Mouse (Mus musculus): ENCODE measurements at regions not wholly inside any gene's neighbourhood (a gene's known extent, or its start where the extent isn't known, plus 50 kb on each side); places are given as distances from the start of the nearest gene placed in this dataset.

GRCm38 (mm10) chr11:44216346-44216745 is 183.5 kb upstream of the Il12b start:
- Histone ChIP-seq H3K9ac (ENCODE audit: low read length) (no peak overlapping the region), H3K9me3 (ENCODE audit: control insufficient read depth, low read length) (no peaks in the 10 kb centered on the region), H3K36me3 (ENCODE audit: control insufficient read depth, insufficient read depth, low read length) (no peaks in the 10 kb centered on the region), H3K4me1 (replicated peaks; ENCODE audit: control insufficient read depth, insufficient read depth) (no peaks in the 10 kb centered on the region), H3K27ac (replicated peaks) (no peak overlapping the region), H3K4me2 (replicated peaks; ENCODE audit: low read depth) (no peak overlapping the region), H3K4me3 (ENCODE audit: low read depth, low read length) (no peak overlapping the region), H3K27me3 (ENCODE audit: control insufficient read depth, insufficient read depth, low read length) (no peaks in the 10 kb centered on the region)
- ATAC-seq (ENCODE audit: low FRiP score, low TSS enrichment) (no peak), DNase-seq (ENCODE audit: low spot score) (no peak)
- no peak for TF ChIP-seq CTCF (IDR thresholded peaks at IDR 0.05; ENCODE audit: low read depth)
- no peak for TF ChIP-seq EP300 (optimal IDR thresholded peaks at IDR 0.05)
- 86% methylated on average over 3 of the region's 3 CpGs for WGBS

GRCm38 (mm10) chr11:44219971-44220370 is 179.9 kb upstream of the Il12b start:
- no peak for DNase-seq (ENCODE audit: low spot score)
- Histone ChIP-seq H3K4me3 (ENCODE audit: low read depth, low read length) (no peak overlapping the region), H3K36me3 (ENCODE audit: control insufficient read depth, insufficient read depth, low read length) (no peaks in the 10 kb centered on the region), H3K27me3 (ENCODE audit: control insufficient read depth, insufficient read depth, low read length) (no peaks in the 10 kb centered on the region), H3K4me1 (replicated peaks; ENCODE audit: control insufficient read depth, insufficient read depth) (no peaks in the 10 kb centered on the region), H3K9me3 (ENCODE audit: control insufficient read depth, low read length) (no peaks in the 10 kb centered on the region), H3K27ac (replicated peaks) (no peak overlapping the region), H3K4me2 (replicated peaks; ENCODE audit: low read depth) (no peak overlapping the region), H3K9ac (ENCODE audit: low read length) (no peak overlapping the region)
- TF ChIP-seq CTCF (IDR thresholded peaks at IDR 0.05; ENCODE audit: low read depth) (no peak), EP300 (optimal IDR thresholded peaks at IDR 0.05) (no peak)
- ATAC-seq (ENCODE audit: low FRiP score, low TSS enrichment), result no peak
- WGBS, result 26% methylated on average over 3 of the region's 3 CpGs

GRCm38 (mm10) chr11:44229996-44230395 is 169.9 kb upstream of the Il12b start:
- no peak overlapping the region for H3K4me2 ChIP-seq (replicated peaks; ENCODE audit: low read depth)
- no peak overlapping the region for H3K9ac ChIP-seq (ENCODE audit: low read length)
- H3K9me3 ChIP-seq (ENCODE audit: control insufficient read depth, low read length), result no peaks in the 10 kb centered on the region
- H3K27ac ChIP-seq (replicated peaks), result no peak overlapping the region
- H3K36me3 ChIP-seq (ENCODE audit: control insufficient read depth, insufficient read depth, low read length), result no peaks in the 10 kb centered on the region
- no peaks in the 10 kb centered on the region for H3K27me3 ChIP-seq (ENCODE audit: control insufficient read depth, insufficient read depth, low read length)
- no peaks in the 10 kb centered on the region for H3K4me1 ChIP-seq (replicated peaks; ENCODE audit: control insufficient read depth, insufficient read depth)
- DNase-seq (ENCODE audit: low spot score), result no peak
- no peak overlapping the region for H3K4me3 ChIP-seq (ENCODE audit: low read depth, low read length)
- WGBS, result 85% methylated on average over 5 of the region's 5 CpGs
- no peak for ATAC-seq (ENCODE audit: low FRiP score, low TSS enrichment)
- TF ChIP-seq CTCF (IDR thresholded peaks at IDR 0.05; ENCODE audit: low read depth), result no peak
- no peak for TF ChIP-seq EP300 (optimal IDR thresholded peaks at IDR 0.05)

- Histone ChIP-seq H3K4me1 (replicated peaks; ENCODE audit: control insufficient read depth, insufficient read depth) (no peaks in the 10 kb centered on the region), H3K4me2 (replicated peaks; ENCODE audit: low read depth) (no peak overlapping the region), H3K4me3 (ENCODE audit: low read depth, low read length) (no peak overlapping the region), H3K36me3 (ENCODE audit: control insufficient read depth, insufficient read depth, low read length) (no peaks in the 10 kb centered on the region), H3K27ac (replicated peaks) (no peak overlapping the region), H3K9ac (ENCODE audit: low read length) (no peak overlapping the region), H3K27me3 (ENCODE audit: control insufficient read depth, insufficient read depth, low read length) (no peaks in the 10 kb centered on the region), H3K9me3 (ENCODE audit: control insufficient read depth, low read length) (no peaks in the 10 kb centered on the region)
- no peak for ATAC-seq (ENCODE audit: low FRiP score, low TSS enrichment)
- TF ChIP-seq EP300 (optimal IDR thresholded peaks at IDR 0.05), result no peak
- TF ChIP-seq CTCF (IDR thresholded peaks at IDR 0.05; ENCODE audit: low read depth), result no peak
- DNase-seq (ENCODE audit: low spot score), result no peak
Measured at GRCm38 (mm10) chr11:44235456-44235855, 164.4 kb upstream of the Il12b start.

- H3K9me3 ChIP-seq (ENCODE audit: control insufficient read depth, low read length), result no peaks in the 10 kb centered on the region
- H3K4me2 ChIP-seq (replicated peaks; ENCODE audit: low read depth), result no peak overlapping the region
- H3K9ac ChIP-seq (ENCODE audit: low read length), result no peak overlapping the region
- no peak for TF ChIP-seq CTCF (IDR thresholded peaks at IDR 0.05; ENCODE audit: low read depth)
- TF ChIP-seq EP300 (optimal IDR thresholded peaks at IDR 0.05), result no peak
- WGBS, result 84% methylated on average over 4 of the region's 4 CpGs
- H3K4me1 ChIP-seq (replicated peaks; ENCODE audit: control insufficient read depth, insufficient read depth), result no peaks in the 10 kb centered on the region
- no peak overlapping the region for H3K27ac ChIP-seq (replicated peaks)
- H3K36me3 ChIP-seq (ENCODE audit: control insufficient read depth, insufficient read depth, low read length), result no peaks in the 10 kb centered on the region
- H3K27me3 ChIP-seq (ENCODE audit: control insufficient read depth, insufficient read depth, low read length), result no peaks in the 10 kb centered on the region
- ATAC-seq (ENCODE audit: low FRiP score, low TSS enrichment) (no peak), DNase-seq (ENCODE audit: low spot score) (no peak)
- H3K4me3 ChIP-seq (ENCODE audit: low read depth, low read length), result no peak overlapping the region
Measured at GRCm38 (mm10) chr11:44238051-44238450, 161.8 kb upstream of the Il12b start.

- no peak overlapping the region for H3K9ac ChIP-seq (ENCODE audit: low read length)
- no peak overlapping the region for H3K27ac ChIP-seq (replicated peaks)
- no peaks in the 10 kb centered on the region for H3K36me3 ChIP-seq (ENCODE audit: control insufficient read depth, insufficient read depth, low read length)
- no peak for DNase-seq (ENCODE audit: low spot score)
- TF ChIP-seq EP300 (optimal IDR thresholded peaks at IDR 0.05), result no peak
- no peak for TF ChIP-seq CTCF (IDR thresholded peaks at IDR 0.05; ENCODE audit: low read depth)
- H3K27me3 ChIP-seq (ENCODE audit: control insufficient read depth, insufficient read depth, low read length), result no peaks in the 10 kb centered on the region
- no peak overlapping the region for H3K4me2 ChIP-seq (replicated peaks; ENCODE audit: low read depth)
- no peak overlapping the region for H3K4me3 ChIP-seq (ENCODE audit: low read depth, low read length)
- no peaks in the 10 kb centered on the region for H3K4me1 ChIP-seq (replicated peaks; ENCODE audit: control insufficient read depth, insufficient read depth)
- 77% methylated on average over 8 of the region's 8 CpGs for WGBS
- ATAC-seq (ENCODE audit: low FRiP score, low TSS enrichment), result no peak
- H3K9me3 ChIP-seq (ENCODE audit: control insufficient read depth, low read length), result no peaks in the 10 kb centered on the region
Measured at GRCm38 (mm10) chr11:44238598-44238997, 161.3 kb upstream of the Il12b start.
